Mouse (Mus musculus) ES-E14 (cell line): ENCODE results near the gene Gm11037. TPM values are rescaled to one million over a fixed set of nuclear protein-coding genes. Genes with fewer than 3 reads are reported as not detected.

Source experiments
- DNase-seq: peaks from one replicate; pipeline ENCODE4 v3.0.0-alpha.2; 2013; ENCODE audit warnings: low read depth, low spot score
- H3K27ac ChIP-seq: 2 replicates; pipeline ENCODE4 v1.5.1; 2012; ENCODE audit warnings: low read depth, mild to moderate bottlenecking, low read length, moderate library complexity, mixed read lengths; ENCODE audit not compliant: poor library complexity, insufficient read depth, severe bottlenecking
- H3K36me3 ChIP-seq: 2 replicates; pipeline ENCODE4 v1.6.1; 2012; ENCODE audit warnings: mild to moderate bottlenecking, low read length, moderate library complexity, mixed read lengths; ENCODE audit not compliant: control insufficient read depth, poor library complexity, insufficient read depth, severe bottlenecking
- H3K4me1 ChIP-seq, 2 experiments: fragments of 150-350 bp in 1 of 2; sonication (generic) in 1 of 2; 2 replicates each; pipeline ENCODE4 v1.6.1; 2012; ENCODE audit warnings: low read length in 2 of 2, mild to moderate bottlenecking in 1 of 2, mixed read lengths in 1 of 2; ENCODE audit not compliant: control insufficient read depth in 2 of 2, insufficient read depth in 2 of 2, poor library complexity in 1 of 2
- H3K4me3 ChIP-seq, 2 experiments: fragments of 150-350 bp in 1 of 2; sonication (generic) in 1 of 2; 2 replicates each; pipeline ENCODE4 v1.5.1; 2012; ENCODE audit warnings: low read length in 2 of 2, low read depth in 1 of 2, mild to moderate bottlenecking in 1 of 2, mixed read lengths in 1 of 2; ENCODE audit not compliant: insufficient read depth in 1 of 2, poor library complexity in 1 of 2, severe bottlenecking in 1 of 2
- H3K9ac ChIP-seq: 2 replicates; pipeline ENCODE4 v1.6.1; 2012; ENCODE audit warnings: low read depth, mild to moderate bottlenecking, low read length, mixed read lengths; ENCODE audit not compliant: poor library complexity, insufficient read depth, severe bottlenecking
- H3K9me3 ChIP-seq: fragments of 150-350 bp; sonication (generic); 2 replicates; pipeline ENCODE4 v1.6.1; 2012; ENCODE audit warnings: low read depth, mild to moderate bottlenecking, low read length; ENCODE audit not compliant: control insufficient read depth, insufficient read depth
- CHD2 ChIP-seq: IDR thresholded peaks from 2 replicates; pipeline ENCODE4 v1.6.1; 2014; ENCODE audit warnings: mild to moderate bottlenecking, low read depth, low read length, inconsistent platforms
- HCFC1 ChIP-seq: IDR thresholded peaks from 2 replicates; pipeline ENCODE4 v1.6.1; 2012; ENCODE audit warnings: low read length, inconsistent platforms, borderline replicate concordance; ENCODE audit not compliant: insufficient read depth
- MAFK ChIP-seq: IDR thresholded peaks from 2 replicates; pipeline ENCODE4 v1.6.1; 2014; ENCODE audit warnings: mild to moderate bottlenecking, low read depth, low read length, inconsistent platforms; ENCODE audit not compliant: insufficient read depth
- ZC3H11A ChIP-seq: IDR thresholded peaks from 2 replicates; pipeline ENCODE4 v1.6.1; 2012; ENCODE audit warnings: low read depth, mild to moderate bottlenecking, inconsistent platforms, low read length, borderline replicate concordance
- ZNF384 ChIP-seq: IDR thresholded peaks from 2 replicates; pipeline ENCODE4 v1.6.1; 2012; ENCODE audit warnings: low read depth, low read length, inconsistent platforms
- in situ Hi-C, 2 experiments: fragments of 600-800 bp; cut with MboI; formaldehyde crosslinking; loops; one replicate each; pipeline ENCODE4 v1.15.1; 2025; ENCODE audit warnings: low sequenced_read_pairs in 2 of 2, inconsistent platforms in 1 of 2; ENCODE audit not compliant: unreplicated experiment in 2 of 2
- total RNA-seq: library from RNA; depleted of rRNA; stranded (reverse); fragments of 300-350 nt; gene quantifications from 2 replicates; pipeline ENCODE4 v1.2.3, GENCODE M21; 2012; rRNA removed

The Gm11037 gene
- total RNA-seq, 1 experiment = not detected

GRCm38 (mm10) chr2:131178828-131179245 lies 45.5 kb downstream of the Gm11037 start:
- Histone ChIP-seq H3K4me1 (peaks cover 4 to 23% of the 10 kb centered on the region in 2 experiments), H3K36me3 (no peaks in the 10 kb centered on the region; the same call in 1 of the 2 replicates)
- in situ Hi-C loops = no loop called here

DNA sequence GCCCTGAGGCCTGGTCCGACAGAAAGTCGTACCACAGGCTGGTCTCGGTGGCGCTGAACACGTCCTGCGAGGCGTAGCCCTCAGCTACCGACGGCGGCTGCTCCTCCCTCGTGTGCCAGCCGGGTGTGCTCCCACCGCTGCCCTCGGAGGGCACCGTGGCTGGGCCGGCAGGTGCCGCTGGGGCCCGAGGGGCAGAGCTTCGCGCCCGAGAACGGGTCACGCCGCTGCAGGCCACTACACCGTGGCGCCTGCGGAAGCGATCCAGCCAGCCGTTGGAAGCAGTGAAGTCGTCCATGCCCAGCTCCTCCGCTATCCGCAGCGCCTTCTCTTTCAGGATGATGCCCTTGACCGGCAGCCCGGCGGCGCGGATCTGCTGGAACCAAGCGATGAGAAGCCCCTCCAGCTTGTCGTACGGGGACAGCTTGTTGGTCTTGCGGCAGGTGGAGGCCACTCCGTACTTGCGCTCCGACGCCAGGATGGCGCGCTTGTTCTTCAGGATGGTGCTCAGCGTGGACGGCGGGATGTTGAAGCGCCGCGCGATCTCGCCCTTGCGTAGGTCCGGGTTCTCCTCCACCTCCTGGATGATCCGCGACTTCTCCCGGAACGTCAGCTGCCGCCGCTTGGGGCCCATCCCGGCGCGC lies 46.1 kb downstream of the Gm11037 start:
- Histone ChIP-seq H3K4me3 (peak overlapping the region; percentile 75 to 92), H3K4me1 (peaks cover 4 to 23% of the 10 kb centered on the region in 2 experiments), H3K27ac (no peak overlapping the region), H3K9ac (peak overlapping the region; percentile 85), H3K9me3 (no peaks in the 10 kb centered on the region), H3K36me3 (no peaks in the 10 kb centered on the region; the same call in 1 of the 2 replicates)
- in situ Hi-C loops = no loop called here
- no peak for DNase-seq
- no peak for TF ChIP-seq MAFK
- no peak for TF ChIP-seq ZNF384
- TF ChIP-seq CHD2 = no peak
- TF ChIP-seq HCFC1 = no peak

More at GRCm38 (mm10) chr2:131178828-131179245, 45.5 kb downstream of the Gm11037 start:
- Histone ChIP-seq H3K9ac (peak overlapping the region; percentile 85), H3K4me3 (peak overlapping the region; percentile 75 to 92), H3K27ac (no peak overlapping the region), H3K9me3 (no peaks in the 10 kb centered on the region)
- TF ChIP-seq ZNF384 (no peak), MAFK (no peak), ZC3H11A (no peak), HCFC1 (no peak), CHD2 (no peak)
- no peak for DNase-seq

DNA sequence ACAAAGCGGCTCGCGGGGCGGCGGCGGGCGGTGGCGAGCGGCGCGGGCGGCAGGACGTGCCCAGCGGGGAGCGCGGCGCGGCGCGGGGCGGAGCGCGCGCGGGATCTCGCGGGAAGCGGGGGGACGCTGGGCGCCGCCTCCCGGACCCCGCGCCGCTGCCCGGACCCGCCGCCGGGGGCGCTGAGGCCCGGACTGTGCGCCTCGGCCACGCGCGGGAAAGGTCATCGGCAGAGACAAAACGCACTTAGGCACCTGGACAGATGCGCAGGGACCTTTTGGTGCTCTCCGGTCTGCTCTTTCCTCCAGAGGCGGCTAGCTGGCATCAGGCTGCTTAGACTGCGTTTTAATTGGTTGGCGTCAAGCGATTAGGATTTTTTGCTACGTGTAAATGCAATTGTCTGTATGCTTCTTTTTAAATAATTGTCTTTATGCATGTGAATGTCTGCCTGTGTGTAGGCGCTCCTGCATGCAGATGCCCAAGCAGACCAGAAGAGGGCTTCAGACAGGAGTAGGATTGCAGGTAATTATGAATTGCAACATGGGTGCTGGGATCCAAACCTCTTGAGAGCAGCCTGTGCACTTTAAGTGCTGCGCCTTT lies 46.8 kb downstream of the Gm11037 start, which contains the start of gene Cenpb:
Gene Cenpb (minus strand): TSS at position 78 of the 598 bp plus-strand sequence.
- H3K9ac ChIP-seq = peak within 1 kb of the TSS; percentile 85
- DNase-seq = peak; percentile 68
- no peaks in the 10 kb centered on the region for H3K9me3 ChIP-seq
- in situ Hi-C loops = no loop called here
- H3K36me3 ChIP-seq = no peaks in the 10 kb centered on the region; the same call in 1 of the 2 replicates
- H3K4me1 ChIP-seq = peaks cover 4 to 21% of the 10 kb centered on the region in 2 experiments
- TF ChIP-seq HCFC1 = peak; percentile 25; the same call in 1 of the 2 replicates
- TF ChIP-seq ZNF384 = no peak
- peak within 1 kb of the TSS; percentile 75 to 96 for H3K4me3 ChIP-seq
- H3K27ac ChIP-seq = 0 out of 2 replicates have a peak within 1 kb of the TSS, but pooled peaks have one; percentile 27

Other genes starting within 250 kb of the Gm11037 start
- gene 4930402H24Rik, start 227.1 kb upstream of the Gm11037 start, total RNA-seq = 8.2 and 11.9 TPM in 2 replicates
- gene Atrn, start 227.0 kb upstream of the Gm11037 start, total RNA-seq = 16.7 and 17.0 TPM in 2 replicates
- gene Gfra4, start 90.4 kb upstream of the Gm11037 start, total RNA-seq = 1.6 TPM in 2 replicates
- 0.40 and 0.69 TPM in 2 replicates for gene Adam33, start 69.7 kb upstream of the Gm11037 start, total RNA-seq
- 0.26 and 0.27 TPM in 2 replicates for gene Siglec1, start 46.7 kb upstream of the Gm11037 start, total RNA-seq
- 1.5 and 1.7 TPM in 2 replicates for gene Hspa12b, start 6.2 kb upstream of the Gm11037 start, total RNA-seq
- gene 1700037H04Rik, start 26.6 kb downstream of the Gm11037 start, total RNA-seq = 61.6 and 69.0 TPM in 2 replicates
- 30.0 and 38.5 TPM in 2 replicates for gene Cenpb, start 46.6 kb downstream of the Gm11037 start, total RNA-seq
- 9.7 and 16.4 TPM in 2 replicates for gene Cdc25b, start 53.5 kb downstream of the Gm11037 start, total RNA-seq
- gene Spef1, start 53.8 kb downstream of the Gm11037 start, total RNA-seq = 1.5 and 1.6 TPM in 2 replicates
- 7.9 and 8.7 TPM in 2 replicates for gene Ap5s1, start 73.6 kb downstream of the Gm11037 start, total RNA-seq
- gene Mavs, start 100.6 kb downstream of the Gm11037 start, total RNA-seq = 11.4 and 12.7 TPM in 2 replicates
- gene Pank2, start 129.0 kb downstream of the Gm11037 start, total RNA-seq = 22.0 and 26.6 TPM in 2 replicates
- 4.3 and 5.3 TPM in 2 replicates for gene Rnf24, start 219.4 kb downstream of the Gm11037 start, total RNA-seq